Mouse (Mus musculus) cerebellum, adult (tissue): ENCODE measurements at regions not wholly inside any gene's neighbourhood (a gene's known extent, or its start where the extent isn't known, plus 50 kb on each side); places are given as distances from the start of the nearest gene placed in this dataset.

Experiments used
- ATAC-seq: cut with Nextera tagmentation; 2 replicates; pipeline ENCODE4 v1.9.2; 2017; ENCODE audit warnings: mild to moderate bottlenecking, moderate library complexity, mixed read lengths; ENCODE audit not compliant: insufficient number of reproducible peaks, low FRiP score, low TSS enrichment

- ATAC-seq: no peak
Observed at GRCm38 (mm10) chr7:71648314-71648713, 297.0 kb upstream of the Gm10295 start.

GRCm38 (mm10) chr7:71646944-71647343, 295.7 kb upstream of the Gm10295 start:
- ATAC-seq: no peak

GRCm38 (mm10) chr7:71623048-71623447, 271.8 kb upstream of the Gm10295 start:
- no peak for ATAC-seq

GRCm38 (mm10) chr7:71603159-71603558, 251.9 kb upstream of the Gm10295 start:
- no peak for ATAC-seq

- no peak for ATAC-seq
Observed at GRCm38 (mm10) chr7:71596780-71597179, 245.5 kb upstream of the Gm10295 start.

GRCm38 (mm10) chr7:71587626-71588025, 236.3 kb upstream of the Gm10295 start:
- no peak for ATAC-seq

- ATAC-seq: no peak
Observed at GRCm38 (mm10) chr7:71583443-71584055, 232.3 kb upstream of the Gm10295 start.

- ATAC-seq: no peak
Observed at GRCm38 (mm10) chr7:71581746-71582145, 230.5 kb upstream of the Gm10295 start.

- no peak for ATAC-seq
Observed at GRCm38 (mm10) chr7:71560296-71560936, 209.1 kb upstream of the Gm10295 start.

GRCm38 (mm10) chr7:71556473-71556872, 205.2 kb upstream of the Gm10295 start:
- ATAC-seq: peak; percentile 95

- peak; percentile 77 for ATAC-seq
Observed at GRCm38 (mm10) chr7:71555476-71555875, 204.2 kb upstream of the Gm10295 start.

- no peak for ATAC-seq
Observed at GRCm38 (mm10) chr7:71546606-71547213, 195.4 kb upstream of the Gm10295 start.

- no peak for ATAC-seq
Observed at GRCm38 (mm10) chr7:71541467-71541866, 190.2 kb upstream of the Gm10295 start.

- ATAC-seq: no peak
Observed at GRCm38 (mm10) chr7:71533109-71533508, 181.8 kb upstream of the Gm10295 start.

GRCm38 (mm10) chr7:71531496-71531895, 180.2 kb upstream of the Gm10295 start:
- no peak for ATAC-seq

- ATAC-seq: no peak
Observed at GRCm38 (mm10) chr7:71530922-71531321, 179.6 kb upstream of the Gm10295 start.

GRCm38 (mm10) chr7:71526152-71526551, 174.9 kb upstream of the Gm10295 start:
- ATAC-seq: no peak

GRCm38 (mm10) chr7:71524577-71525126, 173.4 kb upstream of the Gm10295 start:
- ATAC-seq: no peak

- no peak for ATAC-seq
Observed at GRCm38 (mm10) chr7:71524119-71524518, 172.8 kb upstream of the Gm10295 start.

GRCm38 (mm10) chr7:71507379-71507778, 156.1 kb upstream of the Gm10295 start:
- ATAC-seq: no peak

- ATAC-seq: no peak
Observed at GRCm38 (mm10) chr7:71500719-71501118, 149.4 kb upstream of the Gm10295 start.
